In genomic region chr12:33035089-33035718, GRCm38 (mm10) we compare ENCODE assay signal across 10 mouse cellular contexts. TPM values are rescaled to one million over a fixed set of nuclear protein-coding genes. Genes with fewer than 3 reads are reported as not detected.
DNase-seq lines count a peak whose midpoint lies in the region; ATAC-seq lines count a peak whose summit lies in the region.
"Had no signal": no experiment of that assay in that cellular context is flagged by ENCODE, and none has a peak within 500 bp of the region (broad histone marks: within the 10 kb centered on the region; RNA-seq: fewer than 3 reads in every experiment).

No protein-coding gene starts in this region.

- WGBS in heart, embryonic 14.5 days, result 51% methylated on average over 11 of the region's 11 CpGs
- 4% methylated on average over 11 of the region's 11 CpGs for whole genome bisulfite sequencing in forebrain, embryonic 16.5 days
- WGBS in midbrain, embryonic 11.5 days, result 38% methylated on average over 11 of the region's 11 CpGs

- DNase-seq in heart, adult 11 months, result no peak
- DNase-seq in MN1 (ENCODE audit: low spot score), result peak; percentile 44
- peak; percentile 90 for DNase-seq in midbrain, embryonic 11.5 days (ENCODE audit: low spot score, missing footprints)
- DNase-seq in cerebellum, adult 11 months, result no peak
- DNase-seq in frontal cortex, postnatal 25 days (ENCODE audit: low spot score in 2 of 2), result no peak
- DNase-seq in gastrocnemius, postnatal 14 days, result no peak

- no peak for ATAC-seq in heart, embryonic 14.5 days (ENCODE audit: insufficient number of reproducible peaks, insufficient read depth, low FRiP score, low read depth)
- peak; percentile 65 for ATAC-seq in forebrain, embryonic 16.5 days
- ATAC-seq in midbrain, embryonic 11.5 days (ENCODE audit: low FRiP score), result peak; percentile 67

- peaks cover 19 to 24% of the 10 kb centered on the region in 2 experiments for H3K4me1 ChIP-seq in heart, embryonic 14.5 days (ENCODE audit: control insufficient read depth in 2 of 2, insufficient read depth in 2 of 2, low read length in 2 of 2)
- peaks cover 29% of the 10 kb centered on the region for H3K4me1 ChIP-seq in forebrain, embryonic 16.5 days (replicated peaks; ENCODE audit: control insufficient read depth, insufficient read depth, low read length)
- peaks cover 18% of the 10 kb centered on the region for H3K4me1 ChIP-seq in midbrain, embryonic 11.5 days (ENCODE audit: control insufficient read depth, insufficient read depth, low read length)

- H3K4me2 ChIP-seq in heart, embryonic 14.5 days (ENCODE audit: low read length), result peak overlapping the region; percentile 56
- H3K4me2 ChIP-seq in forebrain, embryonic 16.5 days (ENCODE audit: low read length), result peak overlapping the region; percentile 41
- peak overlapping the region; percentile 33 for H3K4me2 ChIP-seq in midbrain, embryonic 11.5 days

- 0 out of 2 replicates have a peak, but pooled peaks cover under 1% of the 10 kb centered on the region for H3K27me3 ChIP-seq in heart, embryonic 14.5 days (ENCODE audit: control insufficient read depth, insufficient read depth, low read length)
- H3K27me3 ChIP-seq in forebrain, embryonic 16.5 days (replicated peaks; ENCODE audit: control insufficient read depth, insufficient read depth, low read length), result no peaks in the 10 kb centered on the region
- H3K27me3 ChIP-seq in midbrain, embryonic 11.5 days (ENCODE audit: control insufficient read depth, insufficient read depth, low read length), result no peaks in the 10 kb centered on the region

- H3K9me3 ChIP-seq in heart, embryonic 14.5 days (ENCODE audit: control insufficient read depth, low read length), result no peaks in the 10 kb centered on the region
- no peaks in the 10 kb centered on the region for H3K9me3 ChIP-seq in forebrain, embryonic 16.5 days (ENCODE audit: control insufficient read depth, low read length)
- no peaks in the 10 kb centered on the region for H3K9me3 ChIP-seq in midbrain, embryonic 11.5 days (ENCODE audit: control insufficient read depth, low read length)

- intact Hi-C loops in gastrocnemius, postnatal 14 days (cut with DNase I; ENCODE audit: low total_unique reads), result no loop called here

- peak overlapping the region in 1 of 2 experiments; percentile 13; a peak in 3 of 4 replicates for H3K4me3 ChIP-seq in heart, embryonic 14.5 days (ENCODE audit: control insufficient read depth in 1 of 2, insufficient read depth in 1 of 2, low read depth in 1 of 2, low read length in 2 of 2)
- H3K4me3 ChIP-seq in forebrain, embryonic 16.5 days (replicated peaks; ENCODE audit: low read length), result no peak overlapping the region
- no peak overlapping the region for H3K4me3 ChIP-seq in midbrain, embryonic 11.5 days (ENCODE audit: low read depth, low read length)

- H3K9ac ChIP-seq in heart, embryonic 14.5 days (ENCODE audit: low read length), result peak overlapping the region; percentile 10; the same call in 1 of the 2 replicates
- no peak overlapping the region; the same call in 1 of the 2 replicates for H3K9ac ChIP-seq in forebrain, embryonic 16.5 days (replicated peaks; ENCODE audit: low read depth, low read length)
- peak overlapping the region; percentile 6; the same call in 1 of the 2 replicates for H3K9ac ChIP-seq in midbrain, embryonic 11.5 days (ENCODE audit: low read length)

- no peaks in the 10 kb centered on the region for H3K36me3 ChIP-seq in heart, embryonic 14.5 days (ENCODE audit: control insufficient read depth, insufficient read depth, low read length)
- H3K36me3 ChIP-seq in forebrain, embryonic 16.5 days (ENCODE audit: control insufficient read depth, insufficient read depth), result no peaks in the 10 kb centered on the region
- H3K36me3 ChIP-seq in midbrain, embryonic 11.5 days (ENCODE audit: control insufficient read depth, insufficient read depth, low read length), result no peaks in the 10 kb centered on the region

- H3K27ac ChIP-seq in heart, embryonic 14.5 days (replicated peaks in 1 of 2; ENCODE audit: control insufficient read depth in 1 of 2, insufficient read depth in 1 of 2, low read depth in 2 of 2, low read length in 2 of 2), result peak overlapping the region; percentile 25 to 48; a peak in 2 of 4 replicates
- H3K27ac ChIP-seq in forebrain, embryonic 16.5 days (ENCODE audit: low read length), result peak overlapping the region; percentile 93
- H3K27ac ChIP-seq in midbrain, embryonic 11.5 days (ENCODE audit: low read depth, low read length), result no peak overlapping the region; the same call in 1 of the 2 replicates

RNA-seq across cellular contexts. Expression of gene Cdhr3, which starts 57.5 kb away (rescaled TPM):
- polyA plus RNA-seq in heart, embryonic 14.5 days (2014; fragmentation: Nextera tagmentation; extraction: Ambion mirVana), result 0.16 and 0.26 TPM in 2 replicates
- polyA plus RNA-seq in forebrain, embryonic 16.5 days (2015; fragmentation: Nextera tagmentation; extraction: Ambion mirVana), result 0.21 and 0.48 TPM in 2 replicates
- not detected in 2 replicates for polyA plus RNA-seq in midbrain, embryonic 11.5 days (2014; fragmentation: Nextera tagmentation; extraction: Ambion mirVana)
- 1 to 10 TPM; 1.6 to 2.5 TPM for total RNA-seq in gastrocnemius, postnatal 14 days (2021)
- polyA plus RNA-seq: kidney, adult 2 months; liver, embryonic 16.5 days had no signal

Comparison
In these comparisons a context has a peak if more than half of its experiments do, and no peak if none do; other contexts are left out.
1. DNase-seq: peak in MN1 (single experiment) and midbrain, embryonic 11.5 days (single experiment); none in heart, adult 11 months (single experiment), cerebellum, adult 11 months (single experiment), frontal cortex, postnatal 25 days (0 of 2) and gastrocnemius, postnatal 14 days (single experiment).
2. Peak in every context shown above with its lines, with median percentiles within 50 percentile points of each other: H3K4me2 ChIP-seq.